In genomic region chr15:101147910-101148273, GRCm38 (mm10) we compare ENCODE assay signal across 10 mouse cellular contexts. TPM values are rescaled to one million over a fixed set of nuclear protein-coding genes. Genes with fewer than 3 reads are reported as not detected.
DNase-seq lines count a peak whose midpoint lies in the region; ATAC-seq and TF ChIP-seq lines count a peak whose summit lies in the region.
"Had no signal": no experiment of that assay in that cellular context is flagged by ENCODE, and none has a peak within 500 bp of the region (broad histone marks: within the 10 kb centered on the region; RNA-seq: fewer than 3 reads in every experiment).

No protein-coding gene starts in this region.

- H3K4me1 ChIP-seq in kidney, embryonic 15.5 days = peaks cover 58% of the 10 kb centered on the region
- H3K4me1 ChIP-seq in hindbrain, postnatal 0 days (ENCODE audit: insufficient read depth, low read length) = peaks cover 10% of the 10 kb centered on the region; the same call in 1 of the 2 replicates

- H3K9ac ChIP-seq in kidney, embryonic 15.5 days = no peak overlapping the region
- no peak overlapping the region for H3K9ac ChIP-seq in hindbrain, postnatal 0 days (replicated peaks; ENCODE audit: low read length)
- H3K9ac ChIP-seq: embryonic facial prominence, embryonic 12.5 days had no signal

- WGBS in kidney, embryonic 15.5 days = 45% methylated on average over 6 of the region's 6 CpGs
- WGBS in hindbrain, postnatal 0 days = 63% methylated on average over 6 of the region's 6 CpGs

- H3K36me3 ChIP-seq in kidney, embryonic 15.5 days = no peaks in the 10 kb centered on the region
- H3K36me3 ChIP-seq in hindbrain, postnatal 0 days (ENCODE audit: insufficient read depth, low read length) = no peaks in the 10 kb centered on the region
- H3K36me3 ChIP-seq: embryonic facial prominence, embryonic 12.5 days; limb, embryonic 10.5 days had no signal

- no peaks in the 10 kb centered on the region for H3K9me3 ChIP-seq in kidney, embryonic 15.5 days (replicated peaks)
- no peaks in the 10 kb centered on the region for H3K9me3 ChIP-seq in hindbrain, postnatal 0 days (ENCODE audit: low read length)
- H3K9me3 ChIP-seq: embryonic facial prominence, embryonic 12.5 days; limb, embryonic 10.5 days had no signal

- peak overlapping the region; percentile 51; the same call in 1 of the 2 replicates for H3K27ac ChIP-seq in kidney, embryonic 15.5 days
- H3K27ac ChIP-seq in hindbrain, postnatal 0 days = no peak overlapping the region
- H3K27ac ChIP-seq: embryonic facial prominence, embryonic 12.5 days; limb, embryonic 10.5 days had no signal

- DNase-seq in kidney, postnatal 14 days = no peak
- peak; percentile 61 to 67 for DNase-seq in heart, adult 9 months (ENCODE audit: low spot score in 2 of 2)
- DNase-seq in heart, postnatal 4 days = peak; percentile 58
- DNase-seq in lung, postnatal 25 days (ENCODE audit: low spot score) = peak; percentile 81
- no peak for DNase-seq in hindbrain, postnatal 0 days (ENCODE audit: low spot score)
- DNase-seq in left cerebral cortex, postnatal 36 days (ENCODE audit: low spot score in 2 of 2) = no peak
- DNase-seq in thymus, postnatal 4 days = no peak

- no peak for ATAC-seq in kidney, embryonic 15.5 days (replicated peaks; ENCODE audit: low FRiP score)
- no peak for ATAC-seq in hindbrain, postnatal 0 days

- no peak overlapping the region for H3K4me2 ChIP-seq in kidney, embryonic 15.5 days
- no peak overlapping the region for H3K4me2 ChIP-seq in hindbrain, postnatal 0 days (ENCODE audit: low read depth, low read length)
- H3K4me2 ChIP-seq: embryonic facial prominence, embryonic 12.5 days had no signal

- H3K27me3 ChIP-seq in kidney, embryonic 15.5 days = no peaks in the 10 kb centered on the region
- no peaks in the 10 kb centered on the region for H3K27me3 ChIP-seq in hindbrain, postnatal 0 days (ENCODE audit: insufficient read depth, low read length)
- H3K27me3 ChIP-seq: embryonic facial prominence, embryonic 12.5 days had no signal

- intact Hi-C loops in left cerebral cortex, postnatal 36 days (cut with DNase I) = no loop called here

- TF ChIP-seq CTCF in hindbrain, postnatal 0 days (IDR thresholded peaks at IDR 0.05; ENCODE audit: low read depth) = no peak

- H3K4me3 ChIP-seq in kidney, embryonic 15.5 days (replicated peaks) = no peak overlapping the region
- no peak overlapping the region for H3K4me3 ChIP-seq in hindbrain, postnatal 0 days (ENCODE audit: low read length)
- H3K4me3 ChIP-seq: embryonic facial prominence, embryonic 12.5 days; limb, embryonic 10.5 days had no signal

RNA-seq across cellular contexts. Expression of gene Acvrl1, which starts 19.6 kb away (rescaled TPM):
- 17.2 and 18.4 TPM in 2 replicates for polyA plus RNA-seq in kidney, embryonic 15.5 days (2015; fragmentation: Nextera tagmentation; extraction: Ambion mirVana)
- 10 to 100 TPM; 20.5 to 21.7 TPM for total RNA-seq in heart, postnatal 4 days (2021)
- 16.8 and 21.6 TPM in 2 replicates for total RNA-seq in hindbrain, postnatal 0 days (2014; rRNA removed)
- polyA plus RNA-seq in hindbrain, postnatal 0 days (2015; fragmentation: Nextera tagmentation; extraction: Ambion mirVana) = 7.0 and 7.3 TPM in 2 replicates
- total RNA-seq in left cerebral cortex, postnatal 36 days (2021) = 10 to 100 TPM; 13.2 to 16.7 TPM

RNA-seq across cellular contexts. Expression of gene Acvr1b, which starts 26.0 kb away (rescaled TPM):
- 6.2 and 6.4 TPM in 2 replicates for polyA plus RNA-seq in kidney, embryonic 15.5 days (2015; fragmentation: Nextera tagmentation; extraction: Ambion mirVana)
- total RNA-seq in heart, postnatal 4 days (2021) = 10 to 100 TPM; 20.8 to 21.4 TPM
- 74.5 and 86.2 TPM in 2 replicates for total RNA-seq in hindbrain, postnatal 0 days (2014; rRNA removed)
- polyA plus RNA-seq in hindbrain, postnatal 0 days (2015; fragmentation: Nextera tagmentation; extraction: Ambion mirVana) = 14.0 and 14.6 TPM in 2 replicates
- 100 to 1,000 TPM; 110 to 118 TPM for total RNA-seq in left cerebral cortex, postnatal 36 days (2021)

RNA-seq across cellular contexts. Expression of gene Ankrd33, which starts 32.3 kb away (rescaled TPM):
- not detected in 2 replicates for polyA plus RNA-seq in kidney, embryonic 15.5 days (2015; fragmentation: Nextera tagmentation; extraction: Ambion mirVana)
- not detected for total RNA-seq in heart, postnatal 4 days (2021)
- total RNA-seq in hindbrain, postnatal 0 days (2014; rRNA removed) = not detected in 2 replicates
- polyA plus RNA-seq in hindbrain, postnatal 0 days (2015; fragmentation: Nextera tagmentation; extraction: Ambion mirVana) = not detected in 2 replicates
- total RNA-seq in left cerebral cortex, postnatal 36 days (2021) = under 1 TPM in 1 of 2 experiments, not detected in 1; 0.27 TPM
- polyA plus RNA-seq: embryonic facial prominence, embryonic 12.5 days; limb, embryonic 10.5 days had no signal

Comparison
In these comparisons a context has a peak if more than half of its experiments do, and no peak if none do; other contexts are left out.
1. DNase-seq: peak in heart, adult 9 months (2 of 2), heart, postnatal 4 days (single experiment) and lung, postnatal 25 days (single experiment); none in kidney, postnatal 14 days (single experiment), hindbrain, postnatal 0 days (single experiment), left cerebral cortex, postnatal 36 days (0 of 2) and thymus, postnatal 4 days (single experiment).